Mouse (Mus musculus): Measurements from ENCODE around the gene Man2a1.

Man2a1 gene

DNA sequence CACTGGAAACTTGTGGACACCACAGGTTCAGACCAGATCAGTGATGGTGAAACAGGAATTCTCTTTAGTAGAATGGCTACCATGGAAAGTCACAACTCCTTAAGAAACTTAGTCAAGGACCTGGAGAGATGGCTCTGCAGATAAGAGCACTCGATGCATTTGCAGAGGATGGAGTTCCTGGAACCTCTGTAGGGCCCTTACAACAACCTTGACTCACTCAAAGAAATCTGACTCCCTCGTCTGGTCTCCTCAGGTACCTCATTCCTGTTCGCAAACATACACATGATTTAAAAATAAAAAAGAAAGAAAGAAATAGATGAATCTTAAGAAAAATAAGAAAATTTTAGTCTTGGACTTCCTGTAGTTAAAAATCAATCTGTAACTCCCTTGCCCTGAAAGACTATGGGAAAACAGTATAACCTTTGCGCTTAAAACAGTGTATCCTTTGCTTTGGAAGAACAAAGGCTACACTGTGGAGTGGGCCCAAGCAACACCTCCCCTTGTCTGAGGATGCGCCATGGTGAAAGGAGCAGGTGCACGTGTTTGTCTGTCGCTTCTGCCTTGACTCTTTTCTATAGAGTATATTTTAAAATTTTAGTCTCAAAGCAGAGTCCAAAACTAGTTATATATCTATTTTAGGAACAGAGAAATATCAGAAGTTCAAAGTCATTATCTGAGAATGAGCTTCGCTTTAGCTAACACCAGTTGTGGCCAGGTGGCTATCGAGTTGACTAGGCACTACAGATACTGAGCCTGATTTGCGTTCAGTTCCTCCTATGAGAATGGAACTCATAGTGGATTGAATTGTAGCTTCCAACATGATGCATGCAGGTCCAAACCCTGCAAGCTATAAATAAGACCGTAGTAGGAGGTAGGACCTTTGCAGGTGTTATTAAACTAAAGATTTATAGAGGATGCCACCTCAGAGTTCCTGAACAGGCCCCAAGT, 163.9 kb downstream of the Man2a1 start:
- DNase-seq = no peak

DNA sequence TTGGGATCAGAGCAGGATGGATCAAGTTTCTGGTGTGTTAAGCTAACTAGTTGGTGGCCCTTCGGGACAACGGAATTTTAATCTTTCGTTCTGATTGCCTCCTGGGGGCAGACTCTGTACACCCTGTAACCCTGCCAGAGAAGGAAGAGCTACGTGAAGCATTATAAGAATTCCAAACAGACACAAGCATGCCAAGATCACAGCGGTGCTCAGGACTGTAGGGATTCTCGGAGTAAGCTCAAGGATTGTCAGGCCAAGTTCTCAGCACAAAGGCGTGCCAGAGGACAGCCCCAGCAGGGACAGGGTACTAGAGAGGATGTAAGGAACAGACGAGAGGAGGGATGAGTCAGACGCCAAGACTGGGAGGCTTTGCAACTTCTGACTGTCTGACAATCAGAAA, 164.8 kb downstream of the Man2a1 start:
- DNase-seq = no peak

DNA sequence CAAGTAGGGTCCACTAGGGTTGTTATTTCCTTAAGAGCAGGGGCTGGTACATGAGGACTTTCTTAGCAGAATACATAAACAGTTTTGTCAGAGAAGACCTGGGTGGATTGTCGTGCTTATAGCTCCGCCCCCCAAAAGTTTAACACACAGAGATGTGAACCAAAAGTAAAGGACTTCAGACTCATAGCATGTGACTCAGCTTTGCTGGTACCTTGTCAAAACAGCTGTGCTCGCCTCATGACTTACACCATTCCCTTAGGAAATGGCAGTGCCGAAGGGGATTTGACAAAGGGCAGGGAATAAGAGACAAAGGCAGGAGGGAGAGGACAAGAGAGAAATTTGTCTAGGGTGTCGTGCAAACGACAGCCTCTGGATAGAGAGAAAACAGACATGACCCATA, 166.0 kb downstream of the Man2a1 start:
- no peak for DNase-seq

DNA sequence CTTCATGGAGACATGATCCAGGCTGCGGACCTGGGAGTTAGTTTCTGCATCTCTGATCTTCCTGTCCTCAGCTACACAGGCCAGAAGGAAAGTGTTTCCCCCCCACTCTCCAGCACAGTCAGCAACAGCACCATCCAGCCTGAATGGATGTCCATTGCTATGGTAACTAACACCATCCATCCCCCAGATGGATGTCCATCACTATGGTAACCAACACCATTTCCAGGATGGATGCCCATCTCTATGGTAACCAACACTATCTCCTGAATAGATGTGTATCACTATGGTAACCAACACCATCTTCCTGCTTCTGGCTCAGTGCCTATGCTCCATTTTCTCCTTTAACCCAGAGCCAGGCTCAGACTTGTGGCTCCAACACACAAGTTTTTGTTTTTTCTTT, 169.7 kb downstream of the Man2a1 start:
- no peak for DNase-seq

DNA sequence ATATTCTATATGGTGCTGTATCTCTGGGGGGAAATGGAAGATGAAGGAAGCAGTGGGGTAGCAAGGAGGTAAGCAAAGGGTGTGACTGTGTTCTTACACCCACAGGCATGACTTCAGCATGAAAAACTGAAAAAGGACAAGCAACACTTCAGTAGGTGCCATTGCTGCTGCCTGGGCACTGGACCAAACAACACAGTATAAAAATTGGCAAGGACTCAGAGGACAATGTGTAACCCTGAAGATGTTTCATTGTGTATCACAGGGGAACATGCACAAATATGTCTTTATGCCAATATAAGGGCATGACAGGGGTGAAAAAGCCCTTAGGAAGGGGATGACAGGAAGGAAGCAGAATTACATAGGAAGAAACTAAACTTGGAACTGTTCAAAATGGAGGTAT, 172.1 kb downstream of the Man2a1 start:
- DNase-seq = no peak

DNA sequence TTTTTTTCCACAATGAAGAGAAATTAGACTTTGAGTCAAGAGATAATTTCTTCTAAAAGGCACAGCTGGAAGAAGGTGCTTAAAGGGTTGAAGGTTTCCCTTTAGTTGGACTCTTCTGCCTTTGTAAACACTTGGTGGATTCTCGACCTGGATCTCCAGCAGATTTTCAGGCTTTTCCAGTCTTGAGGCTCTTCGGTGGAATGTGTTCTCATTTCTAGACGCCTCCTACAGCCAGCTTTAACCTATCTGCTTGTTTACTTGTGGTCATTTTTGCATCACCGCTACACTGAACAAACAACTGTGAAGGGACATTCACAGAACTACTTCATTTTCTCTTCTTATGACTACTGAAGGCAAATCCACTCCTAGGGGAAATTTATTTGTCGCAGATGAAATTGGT, 173.7 kb downstream of the Man2a1 start:
- DNase-seq = no peak

GRCm38 (mm10) chr17:64778300-64778699, 177.8 kb downstream of the Man2a1 start:
- no peak for DNase-seq

DNA sequence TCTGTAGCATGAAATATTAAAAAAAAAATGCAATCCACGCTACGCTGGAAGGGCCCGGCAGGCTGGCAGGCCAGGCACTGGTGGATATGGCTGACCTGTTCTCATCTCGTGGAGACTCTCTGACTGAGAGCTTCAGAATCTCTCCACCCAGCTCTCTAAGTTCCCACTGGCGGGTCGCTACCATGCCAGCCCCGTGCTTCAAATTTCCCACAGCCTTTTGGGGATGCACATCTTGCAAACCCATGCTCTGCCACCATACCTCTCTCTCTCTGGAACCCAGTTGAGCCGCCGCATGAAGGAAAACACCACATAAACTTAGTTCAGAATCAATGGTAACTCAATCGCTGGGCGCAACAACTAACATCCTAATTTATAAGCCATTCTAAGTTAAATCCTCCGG, 178.2 kb downstream of the Man2a1 start:
- DNase-seq = no peak

- peak; percentile 7 to 12 for DNase-seq
Observed at GRCm38 (mm10) chr17:64780753-64781490, 180.4 kb downstream of the Man2a1 start.

DNA sequence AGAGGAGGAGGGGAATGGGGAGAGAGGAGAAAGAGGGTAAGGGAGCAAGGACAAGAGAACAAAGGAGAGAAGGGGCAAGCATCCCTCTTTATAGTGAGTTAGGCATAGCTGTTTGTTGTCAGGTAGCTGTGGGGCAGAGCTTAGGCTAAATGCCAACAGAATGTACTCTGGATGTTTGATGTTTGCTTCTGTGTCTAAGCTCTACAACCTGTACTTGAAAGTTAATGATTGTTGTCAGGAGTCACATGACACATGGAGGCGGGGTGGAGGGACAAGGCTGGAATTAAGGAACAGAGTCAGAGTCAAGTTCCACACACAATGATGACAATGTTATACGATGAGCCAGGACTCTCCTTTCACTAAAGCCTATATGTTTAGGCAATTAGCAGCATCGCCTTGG, 181.8 kb downstream of the Man2a1 start:
- DNase-seq = no peak

DNA sequence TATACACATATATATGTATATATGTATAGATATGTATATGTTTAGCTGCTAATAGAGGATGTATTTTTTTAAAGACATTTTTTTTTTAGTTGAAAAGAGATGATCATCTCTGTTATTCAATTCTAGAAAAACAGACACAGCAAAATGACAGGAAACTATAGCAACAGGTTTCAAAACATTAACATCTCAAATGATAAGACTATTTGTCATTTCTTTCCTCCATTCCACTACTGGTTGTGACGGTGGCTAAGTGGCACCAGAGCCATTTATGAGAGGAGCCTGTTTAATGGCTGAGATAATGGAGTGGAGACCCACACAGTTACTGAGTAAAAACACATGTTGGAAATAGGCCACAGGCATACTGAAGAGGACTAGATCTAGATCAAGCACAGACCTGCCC, 185.4 kb downstream of the Man2a1 start:
- no peak for DNase-seq

DNA sequence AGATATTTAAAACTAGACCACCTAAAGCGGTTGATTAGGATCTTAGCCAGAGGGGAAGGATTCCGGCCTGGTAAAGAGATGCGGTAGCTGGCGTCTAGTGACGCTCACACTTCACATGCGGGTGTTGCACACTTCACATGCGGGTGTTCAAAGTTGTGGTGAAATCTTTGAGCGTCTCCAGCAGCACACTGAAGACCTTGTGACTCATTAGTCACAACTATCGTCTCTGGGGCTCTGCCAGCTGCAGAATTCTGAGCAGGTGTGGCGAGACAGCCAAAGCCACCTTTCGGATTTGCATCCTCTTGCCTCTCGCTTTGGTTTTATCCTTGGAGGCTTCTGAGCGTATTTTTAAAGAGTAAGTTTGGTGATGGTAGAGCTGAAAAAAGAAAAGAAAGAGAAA, 187.8 kb downstream of the Man2a1 start:
- no peak for DNase-seq

DNA sequence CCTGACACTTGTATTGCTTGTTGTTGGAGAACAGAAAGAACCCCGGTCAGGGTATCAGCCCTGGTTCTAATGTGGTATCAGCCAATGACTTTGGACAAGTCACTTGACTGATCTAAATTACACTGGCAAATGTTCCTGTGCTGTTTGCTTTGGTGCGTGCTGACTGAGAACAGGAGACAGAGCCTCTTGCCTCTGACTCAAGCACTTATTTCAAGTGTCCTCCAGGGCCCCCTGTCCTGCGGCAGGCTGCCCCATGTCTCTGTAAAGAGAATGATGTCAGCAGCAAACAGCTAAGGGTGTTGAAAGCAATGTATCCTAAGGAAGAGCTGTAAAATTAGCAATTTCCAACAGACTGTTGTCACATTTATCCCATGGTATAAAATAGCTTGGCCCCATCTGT, 188.6 kb downstream of the Man2a1 start:
- no peak for DNase-seq

DNA sequence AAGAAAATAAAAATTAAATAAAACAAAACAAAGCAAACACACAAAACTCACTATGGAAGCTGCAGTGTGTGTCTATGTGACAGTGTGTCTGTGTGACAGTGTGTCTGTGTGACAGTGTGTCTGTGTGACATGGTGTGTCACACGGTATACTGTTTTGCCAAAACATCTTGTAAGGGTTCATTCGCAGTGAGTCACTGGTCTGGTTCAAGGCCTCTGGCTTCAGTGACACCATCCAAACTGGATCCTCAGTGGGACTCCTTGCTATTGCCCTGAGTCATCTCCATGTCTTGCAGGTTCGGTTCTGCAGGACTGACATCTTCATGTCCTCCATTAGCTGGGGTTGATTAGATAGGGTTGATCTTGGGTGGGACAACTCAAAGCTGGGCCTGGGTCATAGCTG, 191.5 kb downstream of the Man2a1 start:
- no peak for DNase-seq

- DNase-seq = no peak
Observed at GRCm38 (mm10) chr17:64792623-64793022, 192.1 kb downstream of the Man2a1 start.

GRCm38 (mm10) chr17:64802168-64802955, 201.8 kb downstream of the Man2a1 start:
- no peak for DNase-seq

DNA sequence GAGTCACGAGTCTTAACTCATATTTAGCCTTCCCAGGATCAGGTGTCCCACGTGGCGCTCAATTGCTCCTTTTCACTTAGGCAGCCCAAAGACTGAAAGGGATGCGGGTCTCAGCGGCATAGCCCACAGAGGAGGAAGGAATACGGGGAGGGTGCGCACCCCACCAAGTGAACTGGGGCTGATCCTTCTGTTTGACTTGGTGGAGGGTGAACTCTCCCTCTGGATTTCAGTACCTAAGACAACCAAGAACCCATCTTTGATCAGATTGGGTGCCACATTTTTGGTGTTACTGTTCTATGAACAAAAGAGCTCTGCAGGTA, 202.4 kb downstream of the Man2a1 start:
- DNase-seq = no peak
